Mouse (Mus musculus): ENCODE measurements at regions not wholly inside any gene's neighbourhood (a gene's known extent, or its start where the extent isn't known, plus 50 kb on each side); places are given as distances from the start of the nearest gene placed in this dataset.

DNA sequence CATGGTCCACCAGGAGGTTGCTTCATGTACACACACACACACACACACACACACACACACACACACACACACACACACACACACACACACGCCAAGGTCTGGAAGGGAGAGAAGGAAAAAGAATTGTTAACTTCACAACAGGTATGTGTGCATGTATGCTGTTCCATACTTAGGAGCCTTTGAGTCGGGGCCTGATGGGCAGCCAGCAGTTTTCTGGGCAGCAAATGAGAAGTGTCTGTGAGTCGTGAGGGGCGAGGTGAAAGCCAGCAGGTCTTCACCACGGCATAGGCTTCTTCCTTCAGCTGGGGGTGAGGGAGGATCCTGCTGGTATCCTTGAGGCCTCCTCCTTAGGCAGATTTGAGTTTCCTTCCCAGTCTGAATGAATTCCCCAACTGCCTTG is 65.8 kb upstream of the Twist2 start:
- DNase-seq (ENCODE audit: low read depth, low spot score), result no peak

DNA sequence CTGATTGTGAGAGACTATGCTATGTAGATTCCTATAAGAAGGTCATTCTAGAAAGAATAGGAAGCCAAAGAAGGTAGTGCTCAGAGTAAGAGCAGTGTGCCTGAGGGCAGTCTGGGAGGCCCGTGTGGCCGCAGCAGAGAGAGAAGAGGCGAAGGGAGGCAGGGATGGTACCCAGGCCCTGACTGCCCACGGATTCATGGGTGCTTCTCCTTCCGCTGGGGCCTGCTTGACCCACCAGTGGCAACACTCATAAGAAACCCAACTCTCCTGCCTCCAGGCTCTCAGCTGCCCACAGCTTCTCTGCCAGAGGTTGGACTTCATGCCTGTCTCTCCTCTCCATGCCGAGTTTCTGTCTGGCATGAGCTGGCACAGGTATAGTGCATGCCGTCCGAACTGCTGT is 60.6 kb upstream of the Twist2 start:
- no peak for DNase-seq (ENCODE audit: low read depth, low spot score)

DNA sequence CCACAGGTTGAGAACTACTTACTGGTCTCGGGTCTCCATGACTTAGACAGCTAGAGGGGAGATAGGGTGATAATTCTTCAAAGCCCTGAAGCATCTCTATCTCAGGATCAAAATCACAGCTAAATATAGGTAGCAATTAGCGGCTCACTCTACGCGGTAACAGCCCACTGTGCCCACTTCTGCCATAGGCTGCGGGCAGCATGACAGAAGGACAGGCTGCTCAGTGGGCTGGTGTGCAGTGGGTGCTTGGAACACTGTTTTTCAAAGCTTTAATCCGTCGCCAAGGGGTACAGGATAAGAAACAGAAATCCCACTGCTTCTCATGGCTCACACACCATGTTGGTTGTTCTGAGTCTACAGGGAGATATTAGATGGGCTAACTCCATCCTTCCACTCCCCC is 59.2 kb upstream of the Twist2 start:
- no peak for DNase-seq (ENCODE audit: low read depth, low spot score)

DNA sequence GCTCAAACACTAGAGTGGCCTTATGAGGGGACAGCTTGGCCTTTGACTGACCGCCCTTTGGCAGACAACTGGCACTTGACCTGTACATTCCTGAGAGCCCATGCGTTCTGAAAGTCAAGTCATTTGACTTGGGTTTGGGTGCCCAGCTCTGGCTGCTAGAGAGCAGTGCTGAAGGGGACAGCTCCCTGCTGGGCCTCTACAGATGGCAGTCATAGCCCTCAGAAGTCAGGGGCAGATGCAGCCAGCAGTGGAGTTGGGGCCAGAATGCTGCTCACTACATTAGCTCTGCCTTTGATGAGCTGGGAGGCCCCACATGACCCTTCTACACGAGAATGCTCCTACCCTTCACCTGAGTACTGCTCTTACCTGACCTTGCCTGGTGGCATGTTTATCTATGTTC is 58.3 kb upstream of the Twist2 start:
- peak; percentile 65 for DNase-seq (ENCODE audit: low read depth, low spot score)

DNA sequence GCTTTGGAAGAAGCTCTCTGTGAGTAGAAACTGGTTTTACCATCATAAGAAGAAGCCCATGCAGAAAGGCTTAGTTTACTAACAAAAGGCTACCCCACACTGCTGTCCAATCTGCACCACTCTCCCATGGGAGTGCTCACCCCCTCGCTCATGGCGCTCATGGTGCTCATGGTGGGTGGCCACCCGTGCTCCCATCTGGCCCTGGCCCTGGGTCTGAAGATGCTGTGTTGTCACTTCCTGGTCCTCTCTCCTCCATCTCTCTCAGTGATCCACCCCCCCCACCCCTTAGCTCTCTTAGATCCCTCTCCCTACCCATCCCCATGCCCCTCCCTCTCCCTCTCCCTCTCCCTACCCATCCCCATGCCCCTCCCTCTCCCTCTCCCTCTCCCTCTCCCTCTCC is 57.2 kb upstream of the Twist2 start:
- no peak for DNase-seq (ENCODE audit: low read depth, low spot score)

DNA sequence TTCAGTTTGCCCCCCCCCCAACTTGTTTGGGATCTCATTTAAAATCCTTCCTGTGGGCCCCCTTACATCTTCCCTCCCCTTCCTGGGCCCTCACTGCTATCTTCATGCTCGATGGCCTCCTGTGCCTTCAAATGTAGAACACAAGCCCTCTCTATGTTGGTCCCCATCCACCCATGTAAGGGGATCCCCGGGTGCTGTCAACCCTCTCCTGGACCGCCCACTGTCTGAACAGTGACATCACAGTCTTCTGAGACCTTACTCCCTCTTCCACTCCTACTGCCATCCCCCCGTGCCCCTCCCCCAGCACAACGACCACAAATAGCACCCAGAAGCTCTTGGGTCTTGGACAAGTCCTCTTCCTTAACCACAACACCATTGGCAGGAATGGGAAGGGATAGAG is 56.6 kb upstream of the Twist2 start:
- no peak for DNase-seq (ENCODE audit: low read depth, low spot score)

DNA sequence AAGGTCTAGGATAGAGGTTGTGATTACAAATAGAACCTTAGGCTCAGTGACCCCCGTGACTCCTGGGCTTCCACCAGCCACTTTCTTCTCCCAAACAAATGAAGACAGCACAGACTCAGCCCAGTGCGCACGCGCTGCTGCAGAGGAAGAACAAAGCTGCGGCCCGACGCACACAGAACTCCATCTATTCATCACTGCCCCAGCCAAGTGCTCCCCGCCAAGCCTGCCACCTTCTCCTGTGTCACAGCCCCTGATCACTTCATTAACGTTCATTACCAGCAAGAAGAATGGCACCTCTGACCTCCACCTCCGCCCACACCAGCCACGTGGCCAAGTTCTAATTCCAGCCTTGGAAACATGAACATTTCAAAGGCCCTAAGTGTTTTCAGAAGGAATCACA is 53.7 kb upstream of the Twist2 start:
- DNase-seq (ENCODE audit: low read depth, low spot score), result no peak

All from mesoderm, embryonic 11.5 days (tissue).